Mouse (Mus musculus) cerebellum, postnatal 10 days (tissue): Measurements from ENCODE around the gene Prnp.
A peak's percentile ranks its signal among the peaks of the same experiment; 100 is the strongest.

Source experiments
- DNase-seq, 2 experiments: peaks; one replicate each; pipeline ENCODE4 v3.0.0; 2021; ENCODE audit warnings: mixed read lengths in 2 of 2

The Prnp gene

GRCm38 (mm10) chr2:131909683-131910572, at the start of gene Prnp, which contains the start of gene Prn:
TSS of gene Prnp (plus strand) at chr2:131909928.
TSS of gene Prn (plus strand) at chr2:131909957.
- peak; percentile 99 for DNase-seq

GRCm38 (mm10) chr2:131862617-131863275, 47.0 kb upstream of the Prnp start:
- no peak for DNase-seq

GRCm38 (mm10) chr2:131863472-131863871, 46.3 kb upstream of the Prnp start:
- DNase-seq: peak in 1 of 2 experiments; percentile 7

- no peak for DNase-seq
Measured at GRCm38 (mm10) chr2:131864262-131864796, 45.4 kb upstream of the Prnp start.

GRCm38 (mm10) chr2:131866676-131867075, 43.1 kb upstream of the Prnp start:
- no peak for DNase-seq

GRCm38 (mm10) chr2:131868983-131869382, 40.7 kb upstream of the Prnp start:
- no peak for DNase-seq

- no peak for DNase-seq
Measured at GRCm38 (mm10) chr2:131873376-131873775, 36.4 kb upstream of the Prnp start.

GRCm38 (mm10) chr2:131876551-131877265, 33.0 kb upstream of the Prnp start:
- DNase-seq: peak; percentile 14 to 22

- no peak for DNase-seq
Measured at GRCm38 (mm10) chr2:131881766-131882165, 28.0 kb upstream of the Prnp start.

- no peak for DNase-seq
Measured at GRCm38 (mm10) chr2:131883136-131883535, 26.6 kb upstream of the Prnp start.

GRCm38 (mm10) chr2:131886503-131887160, 23.1 kb upstream of the Prnp start:
- DNase-seq: no peak

- no peak for DNase-seq
Measured at GRCm38 (mm10) chr2:131888233-131888632, 21.5 kb upstream of the Prnp start.

GRCm38 (mm10) chr2:131892534-131892933, 17.2 kb upstream of the Prnp start:
- DNase-seq: no peak

- no peak for DNase-seq
Measured at GRCm38 (mm10) chr2:131895106-131895505, 14.6 kb upstream of the Prnp start.

- DNase-seq: no peak
Measured at GRCm38 (mm10) chr2:131896011-131896410, 13.7 kb upstream of the Prnp start.

GRCm38 (mm10) chr2:131897336-131898109, 12.2 kb upstream of the Prnp start:
- DNase-seq: no peak

GRCm38 (mm10) chr2:131902423-131902822, 7.3 kb upstream of the Prnp start:
- DNase-seq: no peak

GRCm38 (mm10) chr2:131902867-131903266, 6.9 kb upstream of the Prnp start:
- DNase-seq: no peak

- no peak for DNase-seq
Measured at GRCm38 (mm10) chr2:131905025-131905424, 4.7 kb upstream of the Prnp start.

GRCm38 (mm10) chr2:131905776-131906175, 4.0 kb upstream of the Prnp start:
- DNase-seq: no peak

- DNase-seq: no peak
Measured at GRCm38 (mm10) chr2:131906266-131906665, 3.5 kb upstream of the Prnp start.

- peak; percentile 67 to 79 for DNase-seq
Measured at GRCm38 (mm10) chr2:131906846-131907245, 2.9 kb upstream of the Prnp start.
